Comparison of ENCODE assay signal across 24 mouse cellular contexts in the genomic region with DNA sequence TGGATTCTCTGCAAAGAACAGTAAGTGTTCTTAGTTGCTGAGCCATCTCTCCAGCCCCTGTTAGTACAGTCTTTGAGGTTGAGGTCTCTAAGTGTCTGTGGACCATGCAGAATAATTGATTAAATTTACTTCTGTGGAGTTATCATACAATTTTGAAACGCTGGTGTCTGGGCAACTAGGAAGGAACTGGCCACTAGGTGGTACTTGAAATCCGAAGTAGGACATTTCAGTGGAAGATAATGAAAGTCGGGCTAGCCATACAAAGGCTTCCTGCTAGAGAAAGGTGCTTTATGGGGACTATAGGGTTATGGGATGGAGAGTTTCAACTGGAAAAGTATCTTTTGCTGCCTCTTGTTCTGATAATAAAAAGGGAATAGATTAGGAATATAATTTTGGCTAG. TPM values are rescaled to one million over a fixed set of nuclear protein-coding genes. Genes with fewer than 3 reads are reported as not detected.
A peak's percentile ranks its signal among the peaks of the same experiment; 100 is the strongest.
DNase-seq lines count a peak whose midpoint lies in the region; ATAC-seq and TF ChIP-seq lines count a peak whose summit lies in the region.
"Had no signal": no experiment of that assay in that cellular context is flagged by ENCODE, and none has a peak within 500 bp of the region (broad histone marks: within the 10 kb centered on the region; RNA-seq: fewer than 3 reads in every experiment).

No protein-coding gene starts in this region.

- DNase-seq in kidney, adult 2 months = peak; percentile 42
- no peak for DNase-seq in liver, postnatal 0 days
- DNase-seq in liver (no peak), CH12.LX (ENCODE audit: extremely low read depth) (no peak)
- DNase-seq in brain, adult 2 months (ENCODE audit: low read depth, low spot score) = peak; percentile 14
- DNase-seq in right cerebral cortex, postnatal 10 days (ENCODE audit: low spot score in 2 of 2) = no peak
- DNase-seq: adrenal gland, postnatal 25 days; cerebellum, adult 9-10 months; gastrocnemius, postnatal 14 days; right cerebral cortex, postnatal 25 days had no signal

- H3K9ac ChIP-seq in kidney, embryonic 15.5 days = no peak overlapping the region
- H3K9ac ChIP-seq in liver, postnatal 0 days (replicated peaks) = no peak overlapping the region
- no peak overlapping the region for H3K9ac ChIP-seq in CH12.LX (ENCODE audit: insufficient read depth, low read depth)
- H3K9ac ChIP-seq: hindbrain, embryonic 15.5 days; limb, embryonic 15.5 days; neural tube, embryonic 12.5 days had no signal

- no peak for ATAC-seq in kidney, embryonic 15.5 days (replicated peaks; ENCODE audit: low FRiP score)
- no peak for ATAC-seq in liver, postnatal 0 days
- ATAC-seq: CD4-positive, CD25-positive, alpha-beta regulatory T cell, adult 4 months had no signal

- no peak overlapping the region for H3K4me2 ChIP-seq in kidney, embryonic 15.5 days
- no peak overlapping the region for H3K4me2 ChIP-seq in liver, postnatal 0 days (ENCODE audit: low read depth, low read length)
- no peak overlapping the region for H3K4me2 ChIP-seq in CH12.LX (ENCODE audit: insufficient read depth, low read depth, poor library complexity, severe bottlenecking)
- H3K4me2 ChIP-seq: hindbrain, embryonic 15.5 days; limb, embryonic 15.5 days; neural tube, embryonic 12.5 days had no signal

- H3K9me3 ChIP-seq in kidney, embryonic 15.5 days (replicated peaks) = no peaks in the 10 kb centered on the region
- no peaks in the 10 kb centered on the region for H3K9me3 ChIP-seq in liver, postnatal 0 days (ENCODE audit: low read length)
- H3K9me3 ChIP-seq in CH12.LX (replicated peaks; ENCODE audit: low read length) = no peaks in the 10 kb centered on the region
- H3K9me3 ChIP-seq: hindbrain, embryonic 15.5 days; limb, embryonic 15.5 days; neural tube, embryonic 12.5 days had no signal

- H3K79me2 ChIP-seq in CH12.LX (replicated peaks; ENCODE audit: control insufficient read depth, extremely low read depth, insufficient read depth, poor library complexity, severe bottlenecking) = no peaks in the 10 kb centered on the region

- H3K27me3 ChIP-seq in kidney, adult 2 months (replicated peaks; ENCODE audit: control insufficient read depth, insufficient read depth, low read length) = no peaks in the 10 kb centered on the region
- no peaks in the 10 kb centered on the region; the same call in 1 of the 2 replicates for H3K27me3 ChIP-seq in kidney, embryonic 15.5 days
- H3K27me3 ChIP-seq in liver, postnatal 0 days (ENCODE audit: insufficient read depth, low read length) = no peaks in the 10 kb centered on the region
- H3K27me3 ChIP-seq in CH12.LX (replicated peaks) = peaks cover 5% of the 10 kb centered on the region
- H3K27me3 ChIP-seq: hindbrain, embryonic 15.5 days; limb, embryonic 15.5 days; neural tube, embryonic 12.5 days had no signal

- dilution Hi-C loops in CH12.LX (cut with MboI; ENCODE audit: extremely low pct_ligation_motif_present, extremely low pct_unique_long_range_greater_than_20kb, low sequenced_read_pairs) = no loop called here

- TF ChIP-seq POLR2A in kidney, adult 2 months (IDR thresholded peaks at IDR 0.05; ENCODE audit: low read depth, low read length) = no peak
- no peak for TF ChIP-seq POLR2A in CH12.LX (IDR thresholded peaks at IDR 0.05; ENCODE audit: low read depth, low read length)

- in situ Hi-C loops in CH12.LX (cut with MboI; ENCODE audit: low pct_ligation_motif_present, low pct_unique_long_range_greater_than_20kb, low sequenced_read_pairs) = loop anchor here (25.0 kb wide), 1 partner anchor 115 kb away; a partner anchor contains a TSS

- no peaks in the 10 kb centered on the region for H3K4me1 ChIP-seq in kidney, adult 2 months (ENCODE audit: control insufficient read depth, insufficient read depth, low read length)
- no peaks in the 10 kb centered on the region for H3K4me1 ChIP-seq in kidney, embryonic 15.5 days
- H3K4me1 ChIP-seq in liver, postnatal 0 days (ENCODE audit: insufficient read depth) = no peaks in the 10 kb centered on the region
- H3K4me1 ChIP-seq in CH12.LX (ENCODE audit: control insufficient read depth in 1 of 2, insufficient read depth in 2 of 2) = peaks cover 6 to 7% of the 10 kb centered on the region in 2 experiments
- H3K4me1 ChIP-seq: hindbrain, embryonic 15.5 days; limb, embryonic 15.5 days; neural tube, embryonic 12.5 days had no signal

- no peaks in the 10 kb centered on the region for H3K36me3 ChIP-seq in kidney, adult 2 months (ENCODE audit: control insufficient read depth, insufficient read depth, low read length)
- H3K36me3 ChIP-seq in kidney, embryonic 15.5 days = no peaks in the 10 kb centered on the region
- no peaks in the 10 kb centered on the region for H3K36me3 ChIP-seq in liver, postnatal 0 days (replicated peaks; ENCODE audit: insufficient read depth, low read length)
- no peaks in the 10 kb centered on the region for H3K36me3 ChIP-seq in CH12.LX (replicated peaks in 1 of 2; ENCODE audit: control insufficient read depth in 1 of 2, insufficient read depth in 1 of 2, low read length in 1 of 2)
- H3K36me3 ChIP-seq: hindbrain, embryonic 15.5 days; limb, embryonic 15.5 days; neural tube, embryonic 12.5 days had no signal

- peak; percentile 29 for TF ChIP-seq RAD21 in CH12.LX (IDR thresholded peaks at IDR 0.05; ENCODE audit: low read depth, low read length)

- 15% methylated on average over 3 of the region's 3 CpGs for WGBS in kidney, adult 2 months
- WGBS in kidney, embryonic 15.5 days = 32% methylated on average over 3 of the region's 3 CpGs
- 16% methylated on average over 3 of the region's 3 CpGs for WGBS in liver, postnatal 0 days (ENCODE audit: insufficient replicate concordance)

- TF ChIP-seq CTCF in kidney, adult 2 months (conservative IDR thresholded peaks at IDR 0.05; ENCODE audit: insufficient read depth, insufficient read length, low read depth, low read length) = no peak
- peak; percentile 32 for TF ChIP-seq CTCF in liver, postnatal 0 days (IDR thresholded peaks at IDR 0.05; ENCODE audit: low read depth)
- peak in 1 of 2 experiments; percentile 61; a peak in 2 of 4 replicates for TF ChIP-seq CTCF in CH12.LX (conservative IDR thresholded peaks at IDR 0.05 in 1 of 2, IDR thresholded peaks at IDR 0.05 in 1 of 2; ENCODE audit: low read depth in 2 of 2, low read length in 2 of 2)

- TF ChIP-seq EP300 in liver, postnatal 0 days (IDR thresholded peaks at IDR 0.05; ENCODE audit: low read depth) = no peak
- TF ChIP-seq EP300 in CH12.LX (IDR thresholded peaks at IDR 0.05; ENCODE audit: low read length) = no peak

- H3K4me3 ChIP-seq in kidney, adult 2 months (ENCODE audit: insufficient read depth, low read depth, low read length) = no peak overlapping the region
- no peak overlapping the region for H3K4me3 ChIP-seq in kidney, embryonic 15.5 days (replicated peaks)
- H3K4me3 ChIP-seq in liver, postnatal 0 days (ENCODE audit: low read depth, low read length) = no peak overlapping the region
- no peak overlapping the region for H3K4me3 ChIP-seq in CH12.LX (replicated peaks in 1 of 3; ENCODE audit: low read depth in 2 of 3, low read length in 2 of 3, poor library complexity in 1 of 3)
- H3K4me3 ChIP-seq: hindbrain, embryonic 15.5 days; limb, embryonic 15.5 days; neural tube, embryonic 12.5 days had no signal

- no peak overlapping the region for H3K27ac ChIP-seq in kidney, adult 2 months (ENCODE audit: insufficient read depth, low read depth, low read length)
- H3K27ac ChIP-seq in kidney, embryonic 15.5 days = no peak overlapping the region
- H3K27ac ChIP-seq in liver, postnatal 0 days (ENCODE audit: low read depth) = no peak overlapping the region
- H3K27ac ChIP-seq in CH12.LX (ENCODE audit: insufficient read depth, low read depth) = no peak overlapping the region
- H3K27ac ChIP-seq: hindbrain, embryonic 15.5 days; limb, embryonic 15.5 days; neural tube, embryonic 12.5 days had no signal

TF ChIP-seq in CH12.LX, 34 proteins besides CTCF, POLR2A, EP300 and RAD21 (continues in another document):
- TF ChIP-seq HCFC1 (IDR thresholded peaks at IDR 0.05; ENCODE audit: low read depth, low read length) (no peak), SMC3 (IDR thresholded peaks at IDR 0.05; ENCODE audit: low read depth, low read length) (peak; percentile 21; the same call in 1 of the 2 replicates), SIN3A (IDR thresholded peaks at IDR 0.05; ENCODE audit: low read length) (no peak)

RNA-seq across cellular contexts. Expression of a gene that starts 4.4 kb away (rescaled TPM):
- polyA plus RNA-seq in kidney, adult 2 months (2012; rRNA removed) = not detected in 2 replicates
- polyA plus RNA-seq in kidney, embryonic 15.5 days (2015; fragmentation: Nextera tagmentation; extraction: Ambion mirVana) = not detected in 2 replicates
- polyA plus RNA-seq in liver, postnatal 0 days (2015; fragmentation: Nextera tagmentation; extraction: Ambion mirVana) = not detected in 2 replicates
- total RNA-seq in CH12.LX (2012; rRNA removed) (not detected in 2 replicates), CH12.LX (2014; rRNA removed) (not detected in 2 replicates)
- polyA plus RNA-seq in CH12.LX (2012; ENCODE audit: insufficient read length, low read depth) = not detected in 2 replicates
- total RNA-seq: adrenal gland, postnatal 25 days; gastrocnemius, postnatal 14 days; heart, adult 8-10 months; layer of hippocampus, postnatal 14 days; left cerebral cortex, postnatal 25 days; megakaryocyte, adult 5-6 weeks had no signal
- polyA plus RNA-seq: CD4-positive, CD25-positive, alpha-beta regulatory T cell, adult 4 months; embryonic facial prominence, embryonic 14.5 days; heart, embryonic 16.5 days; hindbrain, embryonic 15.5 days; limb, embryonic 15.5 days; lung, embryonic 16.5 days; neural tube, embryonic 12.5 days; stomach, embryonic 16.5 days had no signal

RNA-seq across cellular contexts. Expression of a gene that starts 8.0 kb away (rescaled TPM):
- polyA plus RNA-seq in kidney, adult 2 months (2012; rRNA removed) = not detected in 2 replicates
- polyA plus RNA-seq in kidney, embryonic 15.5 days (2015; fragmentation: Nextera tagmentation; extraction: Ambion mirVana) = 0.27 TPM in 1 of 2 replicates, not detected in the other
- not detected in 2 replicates for polyA plus RNA-seq in liver, postnatal 0 days (2015; fragmentation: Nextera tagmentation; extraction: Ambion mirVana)
- total RNA-seq in CH12.LX (2012; rRNA removed) (not detected in 2 replicates), CH12.LX (2014; rRNA removed) (not detected in 2 replicates)
- polyA plus RNA-seq in CH12.LX (2012; ENCODE audit: insufficient read length, low read depth) = not detected in 2 replicates
- total RNA-seq: adrenal gland, postnatal 25 days; gastrocnemius, postnatal 14 days; heart, adult 8-10 months; layer of hippocampus, postnatal 14 days; left cerebral cortex, postnatal 25 days; megakaryocyte, adult 5-6 weeks had no signal
- polyA plus RNA-seq: CD4-positive, CD25-positive, alpha-beta regulatory T cell, adult 4 months; embryonic facial prominence, embryonic 14.5 days; frontal cortex, adult 2 months; heart, embryonic 16.5 days; hindbrain, embryonic 15.5 days; limb, embryonic 15.5 days; lung, embryonic 16.5 days; neural tube, embryonic 12.5 days; stomach, embryonic 16.5 days had no signal

RNA-seq across cellular contexts. Expression of a gene that starts 17.5 kb away (rescaled TPM):
- not detected in 2 replicates for polyA plus RNA-seq in kidney, adult 2 months (2012; rRNA removed)
- not detected in 2 replicates for polyA plus RNA-seq in kidney, embryonic 15.5 days (2015; fragmentation: Nextera tagmentation; extraction: Ambion mirVana)
- not detected in 2 replicates for polyA plus RNA-seq in liver, postnatal 0 days (2015; fragmentation: Nextera tagmentation; extraction: Ambion mirVana)
- total RNA-seq in CH12.LX (2012; rRNA removed) (not detected in 2 replicates), CH12.LX (2014; rRNA removed) (not detected in 2 replicates)
- polyA plus RNA-seq in CH12.LX (2012; ENCODE audit: insufficient read length, low read depth) = not detected in 2 replicates
- total RNA-seq: adrenal gland, postnatal 25 days; gastrocnemius, postnatal 14 days; heart, adult 8-10 months; layer of hippocampus, postnatal 14 days; left cerebral cortex, postnatal 25 days; megakaryocyte, adult 5-6 weeks had no signal
- polyA plus RNA-seq: CD4-positive, CD25-positive, alpha-beta regulatory T cell, adult 4 months; embryonic facial prominence, embryonic 14.5 days; frontal cortex, adult 2 months; heart, embryonic 16.5 days; hindbrain, embryonic 15.5 days; limb, embryonic 15.5 days; lung, embryonic 16.5 days; neural tube, embryonic 12.5 days; stomach, embryonic 16.5 days had no signal

RNA-seq across cellular contexts. Expression of a gene that starts 39.1 kb away (rescaled TPM):
- polyA plus RNA-seq in kidney, adult 2 months (2012; rRNA removed) = 1.0 and 2.0 TPM in 2 replicates
- not detected in 2 replicates for polyA plus RNA-seq in kidney, embryonic 15.5 days (2015; fragmentation: Nextera tagmentation; extraction: Ambion mirVana)
- not detected in 2 replicates for polyA plus RNA-seq in liver, postnatal 0 days (2015; fragmentation: Nextera tagmentation; extraction: Ambion mirVana)
- total RNA-seq in CH12.LX (2012; rRNA removed) (not detected in 2 replicates), CH12.LX (2014; rRNA removed) (not detected in 2 replicates)
- polyA plus RNA-seq in CH12.LX (2012; ENCODE audit: insufficient read length, low read depth) = not detected in 2 replicates
- total RNA-seq: adrenal gland, postnatal 25 days; gastrocnemius, postnatal 14 days; heart, adult 8-10 months; layer of hippocampus, postnatal 14 days; left cerebral cortex, postnatal 25 days; megakaryocyte, adult 5-6 weeks had no signal
- polyA plus RNA-seq: CD4-positive, CD25-positive, alpha-beta regulatory T cell, adult 4 months; embryonic facial prominence, embryonic 14.5 days; frontal cortex, adult 2 months; heart, embryonic 16.5 days; hindbrain, embryonic 15.5 days; limb, embryonic 15.5 days; lung, embryonic 16.5 days; neural tube, embryonic 12.5 days; stomach, embryonic 16.5 days had no signal

RNA-seq across cellular contexts. Expression of a gene that starts 45.6 kb away (rescaled TPM):
- polyA plus RNA-seq in kidney, adult 2 months (2012; rRNA removed) = 0.30 TPM in 1 of 2 replicates, not detected in the other
- 0.67 and 0.95 TPM in 2 replicates for polyA plus RNA-seq in kidney, embryonic 15.5 days (2015; fragmentation: Nextera tagmentation; extraction: Ambion mirVana)
- polyA plus RNA-seq in liver, postnatal 0 days (2015; fragmentation: Nextera tagmentation; extraction: Ambion mirVana) = not detected in 2 replicates
- total RNA-seq in CH12.LX (2012; rRNA removed) (not detected in 2 replicates), CH12.LX (2014; rRNA removed) (not detected in 2 replicates)
- polyA plus RNA-seq in CH12.LX (2012; ENCODE audit: insufficient read length, low read depth) = not detected in 2 replicates
- total RNA-seq: adrenal gland, postnatal 25 days; gastrocnemius, postnatal 14 days; heart, adult 8-10 months; layer of hippocampus, postnatal 14 days; left cerebral cortex, postnatal 25 days; megakaryocyte, adult 5-6 weeks had no signal
- polyA plus RNA-seq: CD4-positive, CD25-positive, alpha-beta regulatory T cell, adult 4 months; embryonic facial prominence, embryonic 14.5 days; frontal cortex, adult 2 months; heart, embryonic 16.5 days; hindbrain, embryonic 15.5 days; limb, embryonic 15.5 days; lung, embryonic 16.5 days; neural tube, embryonic 12.5 days; stomach, embryonic 16.5 days had no signal

Comparison
In these comparisons a context has a peak if more than half of its experiments do, and no peak if none do; other contexts are left out.
1. DNase-seq: peak in kidney, adult 2 months (single experiment) and brain, adult 2 months (single experiment); none in liver, postnatal 0 days (single experiment), liver (single experiment), CH12.LX (single experiment) and right cerebral cortex, postnatal 10 days (0 of 2).